ENCODE assay signal across 8 mouse cellular contexts in genomic region chr16:52032376-52033330, GRCm38 (mm10). TPM values are rescaled to one million over a fixed set of nuclear protein-coding genes. Genes with fewer than 3 reads are reported as not detected.
DNase-seq lines count a peak whose midpoint lies in the region; ATAC-seq lines count a peak whose summit lies in the region.

No protein-coding gene starts in this region.

- H3K9ac ChIP-seq in kidney, embryonic 15.5 days = peak overlapping the region; percentile 93
- peak overlapping the region; percentile 98 for H3K9ac ChIP-seq in forebrain, embryonic 16.5 days (replicated peaks; ENCODE audit: low read depth, low read length)
- H3K9ac ChIP-seq in liver, embryonic 16.5 days (ENCODE audit: low read depth, low read length) = peak overlapping the region; percentile 84

- no peak for DNase-seq in kidney, postnatal 4 days
- peak; percentile 35 for DNase-seq in T-cell, adult 2 months (ENCODE audit: low spot score)
- no peak for DNase-seq in MN1 (ENCODE audit: low spot score)
- no peak for DNase-seq in urinary bladder, postnatal 4 days (ENCODE audit: low spot score in 2 of 2)

- peak overlapping the region; percentile 98 for H3K4me3 ChIP-seq in kidney, embryonic 15.5 days (replicated peaks)
- peak overlapping the region; percentile 99 for H3K4me3 ChIP-seq in forebrain, embryonic 16.5 days (replicated peaks; ENCODE audit: low read length)
- H3K4me3 ChIP-seq in liver, embryonic 16.5 days (ENCODE audit: low read depth, low read length) = peak overlapping the region; percentile 86

- peaks cover 28% of the 10 kb centered on the region for H3K4me1 ChIP-seq in kidney, embryonic 15.5 days
- peaks cover 43% of the 10 kb centered on the region for H3K4me1 ChIP-seq in forebrain, embryonic 16.5 days (replicated peaks; ENCODE audit: control insufficient read depth, insufficient read depth, low read length)
- peaks cover 10% of the 10 kb centered on the region for H3K4me1 ChIP-seq in liver, embryonic 16.5 days (ENCODE audit: control insufficient read depth, low read depth, low read length)

- no peaks in the 10 kb centered on the region for H3K27me3 ChIP-seq in kidney, embryonic 15.5 days
- H3K27me3 ChIP-seq in forebrain, embryonic 16.5 days (replicated peaks; ENCODE audit: control insufficient read depth, insufficient read depth, low read length) = no peaks in the 10 kb centered on the region
- H3K27me3 ChIP-seq in liver, embryonic 16.5 days (ENCODE audit: control insufficient read depth, insufficient read depth, low read depth, low read length) = no peaks in the 10 kb centered on the region

- peak overlapping the region; percentile 98 for H3K27ac ChIP-seq in kidney, embryonic 15.5 days
- H3K27ac ChIP-seq in forebrain, embryonic 16.5 days (ENCODE audit: low read length) = peak overlapping the region; percentile 98
- no peak overlapping the region; the same call in 1 of the 2 replicates for H3K27ac ChIP-seq in liver, embryonic 16.5 days (ENCODE audit: low read length)

- H3K4me2 ChIP-seq in kidney, embryonic 15.5 days = peak overlapping the region; percentile 60
- peak overlapping the region; percentile 72 for H3K4me2 ChIP-seq in forebrain, embryonic 16.5 days (ENCODE audit: low read length)
- H3K4me2 ChIP-seq in liver, embryonic 16.5 days (ENCODE audit: low read depth, low read length) = peak overlapping the region; percentile 93

- H3K9me3 ChIP-seq in kidney, embryonic 15.5 days (replicated peaks) = no peaks in the 10 kb centered on the region
- H3K9me3 ChIP-seq in forebrain, embryonic 16.5 days (ENCODE audit: control insufficient read depth, low read length) = no peaks in the 10 kb centered on the region
- no peaks in the 10 kb centered on the region for H3K9me3 ChIP-seq in liver, embryonic 16.5 days (replicated peaks; ENCODE audit: control insufficient read depth, low read length)

- H3K36me3 ChIP-seq in kidney, embryonic 15.5 days = peaks cover 24% of the 10 kb centered on the region
- peaks cover 3% of the 10 kb centered on the region; the same call in 1 of the 2 replicates for H3K36me3 ChIP-seq in forebrain, embryonic 16.5 days (ENCODE audit: control insufficient read depth, insufficient read depth)
- peaks cover 4% of the 10 kb centered on the region; the same call in 1 of the 2 replicates for H3K36me3 ChIP-seq in liver, embryonic 16.5 days (ENCODE audit: control insufficient read depth, insufficient read depth)

- WGBS in kidney, embryonic 15.5 days = 16% methylated on average over 29 of the region's 29 CpGs
- 8% methylated on average over 29 of the region's 29 CpGs for WGBS in forebrain, embryonic 16.5 days
- WGBS in liver, embryonic 16.5 days (ENCODE audit: insufficient replicate concordance) = 22% methylated on average over 29 of the region's 29 CpGs

- no peak for ATAC-seq in kidney, embryonic 15.5 days (replicated peaks; ENCODE audit: low FRiP score)
- ATAC-seq in forebrain, embryonic 16.5 days = no peak
- ATAC-seq in liver, embryonic 16.5 days (ENCODE audit: low read depth) = no peak
- no peak for ATAC-seq in activated CD4-positive, CD25-positive, alpha-beta regulatory T cell, adult 4 months

RNA-seq across cellular contexts. Expression of gene Cblb, which starts 1.6 kb away (rescaled TPM):
- 18.1 and 19.3 TPM in 2 replicates for polyA plus RNA-seq in kidney, embryonic 15.5 days (2015; fragmentation: Nextera tagmentation; extraction: Ambion mirVana)
- 20.8 and 21.3 TPM in 2 replicates for polyA plus RNA-seq in forebrain, embryonic 16.5 days (2015; fragmentation: Nextera tagmentation; extraction: Ambion mirVana)
- 1.8 and 2.6 TPM in 2 replicates for polyA plus RNA-seq in liver, embryonic 16.5 days (2015; fragmentation: Nextera tagmentation; extraction: Ambion mirVana)
- polyA plus RNA-seq in activated CD4-positive, CD25-positive, alpha-beta regulatory T cell, adult 4 months (2017; shearing (Covaris generic)) = 10 to 100 TPM; 37.4 to 38.3 TPM
